Mouse (Mus musculus) lung, postnatal 0 days (tissue): ENCODE measurements around the gene Nav1. TPM values are rescaled to one million over a fixed set of nuclear protein-coding genes. Genes with fewer than 3 reads are reported as not detected.
A peak's percentile ranks its signal among the peaks of the same experiment; 100 is the strongest.

ENCODE experiments used
- ATAC-seq: fragments of 200-750 bp; cut with Nextera tagmentation; 2 replicates; pipeline ENCODE4 v1.8.0; 2017; ENCODE audit warnings: moderate library complexity
- DNase-seq: peaks from one replicate; pipeline ENCODE4 v3.0.0-alpha.2; 2016; ENCODE audit warnings: low spot score
- H3K27ac ChIP-seq: fragments of 300-500 bp; sonication (generic); 2 replicates; pipeline ENCODE4 v1.5.1; 2014; ENCODE audit warnings: antibody characterized with exemption, mild to moderate bottlenecking, low read length, mixed read lengths
- H3K27me3 ChIP-seq: fragments of 300-500 bp; sonication (generic); replicated peaks from 2 replicates; pipeline ENCODE4 v1.6.1; 2014; ENCODE audit warnings: low read length, mixed read lengths; ENCODE audit not compliant: insufficient read depth
- H3K36me3 ChIP-seq: fragments of 300-500 bp; sonication (generic); 2 replicates; pipeline ENCODE4 v1.6.1; 2014; ENCODE audit warnings: low read length, mixed read lengths; ENCODE audit not compliant: insufficient read depth
- H3K4me1 ChIP-seq: fragments of 300-500 bp; sonication (generic); 2 replicates; pipeline ENCODE4 v1.6.1; 2014; ENCODE audit warnings: antibody characterized with exemption, low read depth, low read length, mixed read lengths; ENCODE audit not compliant: insufficient read depth
- H3K4me2 ChIP-seq: fragments of 300-500 bp; sonication (generic); replicated peaks from 2 replicates; pipeline ENCODE4 v1.6.1; 2014; ENCODE audit warnings: low read depth, mild to moderate bottlenecking, low read length, moderate library complexity, mixed read lengths
- H3K4me3 ChIP-seq: fragments of 300-500 bp; sonication (generic); 2 replicates; pipeline ENCODE4 v1.5.1; 2014; ENCODE audit warnings: low read depth, low read length
- H3K9ac ChIP-seq: fragments of 300-500 bp; sonication (generic); replicated peaks from 2 replicates; pipeline ENCODE4 v1.6.1; 2014; ENCODE audit warnings: low read depth, mild to moderate bottlenecking
- H3K9me3 ChIP-seq: fragments of 300-500 bp; sonication (generic); 2 replicates; pipeline ENCODE4 v1.6.1; 2016; ENCODE audit warnings: low read length, mixed read lengths
- CTCF ChIP-seq: IDR thresholded peaks from 2 replicates; pipeline ENCODE4 v1.5.1; 2016; ENCODE audit warnings: antibody characterized with exemption, mild to moderate bottlenecking
- EP300 ChIP-seq: IDR thresholded peaks from 2 replicates; pipeline ENCODE4 v1.6.1; 2016; ENCODE audit warnings: antibody characterized with exemption, mild to moderate bottlenecking, control low read depth
- WGBS: fragments of 180-500 bp; shearing (Covaris S2); extraction: QIAGEN DNeasy Blood & Tissue Kit; methylation state at CpG from one replicate; pipeline ENCODE4 v1.1.7; 2014; 5-methylcytosine and 5-hydroxymethylcytosine counted together
- polyA plus RNA-seq: library from polyadenylated mRNA; unstranded; fragments of >200 nt; fragmentation: Nextera tagmentation; extraction: Ambion mirVana; gene quantifications from 2 replicates; pipeline ENCODE4 v1.2.1, GENCODE M21; 2015

The Nav1 gene
- polyA plus RNA-seq, 1 experiment from 2014 or later = 5.7 TPM

DNA sequence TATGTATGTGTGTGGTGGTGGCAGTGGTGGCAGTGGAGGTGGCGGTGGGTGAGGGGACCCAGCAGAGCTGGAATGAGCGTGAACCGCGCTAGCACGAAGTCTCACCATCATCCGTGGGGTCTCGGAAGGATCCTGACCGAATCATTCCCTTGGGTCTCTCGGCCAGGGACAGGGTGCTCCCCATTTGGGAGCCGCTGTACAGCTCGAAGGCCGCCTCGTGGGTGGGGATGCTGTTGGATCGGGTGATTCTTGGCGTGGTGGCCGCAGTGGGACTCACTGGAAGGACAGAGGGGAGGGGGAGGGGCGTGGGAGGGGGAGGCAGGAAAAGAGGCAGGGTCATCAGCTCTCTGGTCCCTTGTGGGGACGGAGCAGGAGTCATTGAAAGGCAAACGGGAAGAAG lies 141.4 kb downstream of the Nav1 start:
- Histone ChIP-seq H3K4me3 (no peak overlapping the region), H3K4me1 (peaks cover 4% of the 10 kb centered on the region; the same call in 1 of the 2 replicates), H3K4me2 (no peak overlapping the region), H3K9me3 (no peaks in the 10 kb centered on the region), H3K9ac (no peak overlapping the region), H3K36me3 (no peaks in the 10 kb centered on the region), H3K27ac (no peak overlapping the region), H3K27me3 (no peaks in the 10 kb centered on the region)
- DNase-seq (no peak), ATAC-seq (no peak)
- TF ChIP-seq CTCF (no peak), EP300 (no peak)
- WGBS = 92% methylated on average over 18 of the region's 19 CpGs

DNA sequence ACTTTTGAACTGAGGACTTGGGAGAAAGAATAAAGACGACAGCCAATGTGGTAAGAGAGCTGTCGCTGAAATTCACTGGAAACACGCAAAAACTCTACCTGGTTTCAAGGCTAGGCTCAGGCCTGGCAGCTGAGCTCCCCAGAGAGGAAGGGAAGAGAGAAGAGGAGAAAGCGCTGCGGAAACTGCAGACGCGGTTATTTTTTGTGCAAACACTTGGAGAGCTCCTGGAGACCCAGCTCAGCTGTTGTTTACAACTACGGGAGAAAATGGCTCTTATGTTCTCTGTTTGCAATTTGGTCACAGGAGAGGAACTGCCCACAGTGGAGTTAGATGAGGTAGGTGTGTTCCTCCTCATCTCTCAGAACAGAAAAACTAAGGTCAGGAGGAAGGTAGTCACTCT lies 144.4 kb downstream of the Nav1 start:
- Histone ChIP-seq H3K9me3 (no peaks in the 10 kb centered on the region), H3K4me1 (peaks cover 4% of the 10 kb centered on the region; the same call in 1 of the 2 replicates), H3K9ac (no peak overlapping the region), H3K27me3 (no peaks in the 10 kb centered on the region), H3K4me3 (no peak overlapping the region), H3K4me2 (no peak overlapping the region), H3K27ac (no peak overlapping the region), H3K36me3 (no peaks in the 10 kb centered on the region)
- TF ChIP-seq EP300 (no peak), CTCF (no peak)
- no peak for ATAC-seq
- no peak for DNase-seq
- 29% methylated on average over 8 of the region's 8 CpGs for WGBS

DNA sequence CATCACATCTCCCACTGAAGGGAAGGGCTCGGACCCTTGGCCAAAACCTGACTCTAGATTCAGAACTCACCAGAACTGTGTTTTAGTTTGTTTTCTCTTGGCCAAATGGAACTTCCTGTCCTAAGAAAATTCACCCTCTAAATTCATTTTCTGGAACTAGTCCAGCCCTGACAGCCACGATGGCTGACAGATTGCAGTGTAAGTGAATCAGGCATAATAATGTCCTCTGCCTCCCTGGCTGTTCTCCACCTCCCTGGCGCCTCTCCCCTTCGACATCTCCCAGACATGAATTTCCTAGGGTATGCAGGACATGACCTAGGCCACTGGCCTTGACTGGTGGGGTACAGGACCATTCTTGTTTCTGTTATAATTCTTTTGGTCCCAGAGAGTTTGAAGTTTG lies 144.8 kb downstream of the Nav1 start:
- DNase-seq (peak; percentile 60), ATAC-seq (peak; percentile 25; the same call in 1 of the 2 replicates)
- 47% methylated on average over 4 of the region's 4 CpGs for WGBS
- Histone ChIP-seq H3K4me3 (no peak overlapping the region), H3K27ac (0 out of 2 replicates have a peak overlapping the region, but pooled peaks have one; percentile 14), H3K4me1 (peaks cover 4% of the 10 kb centered on the region; the same call in 1 of the 2 replicates), H3K9me3 (no peaks in the 10 kb centered on the region), H3K4me2 (no peak overlapping the region), H3K36me3 (no peaks in the 10 kb centered on the region), H3K9ac (no peak overlapping the region), H3K27me3 (no peaks in the 10 kb centered on the region)
- no peak for TF ChIP-seq CTCF
- TF ChIP-seq EP300 = no peak

DNA sequence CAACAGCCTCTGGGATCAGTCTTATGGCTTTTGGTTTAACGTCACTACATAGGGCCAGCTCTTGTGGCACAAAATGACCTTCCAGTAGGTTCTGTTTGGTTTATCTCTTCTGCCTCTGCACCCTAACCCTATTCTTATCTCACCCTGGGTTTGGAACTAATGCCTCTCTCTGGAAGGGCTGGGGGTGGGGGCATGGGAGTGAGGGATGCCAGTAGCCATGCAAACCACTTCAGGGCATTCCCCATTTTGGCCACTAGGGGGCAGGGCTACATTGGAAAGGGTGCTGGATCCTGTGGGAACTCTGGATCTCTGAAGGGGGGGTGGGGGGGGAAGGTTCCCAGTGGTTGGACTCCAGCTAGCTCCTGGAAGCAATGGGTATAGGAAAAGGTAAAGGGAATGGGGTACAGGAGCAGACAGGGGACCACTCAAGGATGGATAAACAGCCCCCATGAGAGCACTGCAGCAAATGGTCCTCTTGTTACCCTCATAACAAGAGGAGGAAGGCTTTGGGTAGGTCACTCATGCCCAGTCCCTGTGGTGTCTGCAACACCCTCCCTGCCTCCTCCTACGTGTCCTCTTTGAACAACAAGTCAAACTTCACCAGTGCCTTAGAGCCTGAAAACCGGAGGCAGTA lies 145.9 kb downstream of the Nav1 start:
- no peaks in the 10 kb centered on the region for H3K36me3 ChIP-seq
- ATAC-seq (peak; percentile 64), DNase-seq (peak; percentile 62)
- H3K4me1 ChIP-seq = peaks cover 4% of the 10 kb centered on the region; the same call in 1 of the 2 replicates
- H3K4me2 ChIP-seq = no peak overlapping the region
- H3K4me3 ChIP-seq = no peak overlapping the region
- no peak overlapping the region for H3K9ac ChIP-seq
- TF ChIP-seq EP300 = no peak
- TF ChIP-seq CTCF = peak; percentile 85
- H3K9me3 ChIP-seq = no peaks in the 10 kb centered on the region
- no peak overlapping the region for H3K27ac ChIP-seq
- WGBS = 90% methylated on average over 3 of the region's 3 CpGs
- H3K27me3 ChIP-seq = no peaks in the 10 kb centered on the region

DNA sequence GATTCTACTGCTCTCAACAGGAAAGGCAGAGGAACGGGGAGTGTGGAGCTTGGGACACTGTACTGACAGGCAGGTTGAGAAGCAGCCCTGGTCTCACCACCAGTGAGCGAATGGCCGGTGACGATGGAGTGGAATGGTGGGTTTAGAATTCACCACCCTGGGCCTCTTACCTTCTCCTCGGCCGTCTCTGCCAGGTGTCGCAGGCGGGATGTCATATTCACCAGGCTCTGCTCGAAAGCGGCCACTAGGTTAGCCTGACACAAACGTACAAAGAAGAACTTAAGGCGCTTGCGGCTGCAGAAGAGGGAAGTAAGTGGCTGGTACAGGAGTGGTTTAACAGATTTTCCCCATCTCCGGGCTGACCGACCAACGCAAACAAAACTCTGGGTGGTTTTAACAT lies 146.6 kb downstream of the Nav1 start:
- H3K27ac ChIP-seq = no peak overlapping the region

DNA sequence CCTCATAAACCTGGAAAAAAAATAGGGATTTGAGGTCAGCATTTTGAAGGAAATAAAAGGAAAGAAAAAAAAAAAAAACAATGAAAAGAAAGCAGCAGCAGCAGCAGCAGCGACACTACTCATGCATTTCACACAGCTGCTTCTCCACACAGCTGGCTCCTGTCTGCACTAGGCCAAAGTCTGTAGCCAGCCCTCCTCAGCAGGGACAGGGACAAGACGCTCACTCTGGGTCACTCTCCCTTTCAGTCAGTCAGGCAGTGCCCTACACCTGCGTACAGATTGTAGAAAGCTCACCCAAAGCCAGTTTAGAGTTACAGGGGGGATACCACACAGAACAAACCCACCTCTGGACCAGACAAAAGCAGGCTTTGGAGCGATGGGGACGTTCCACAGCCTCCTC lies 149.2 kb downstream of the Nav1 start:
- TF ChIP-seq CTCF = no peak
- no peak for TF ChIP-seq EP300
- Histone ChIP-seq H3K9ac (no peak overlapping the region), H3K27ac (no peak overlapping the region), H3K27me3 (no peaks in the 10 kb centered on the region), H3K4me3 (no peak overlapping the region), H3K4me1 (no peaks in the 10 kb centered on the region; the same call in 1 of the 2 replicates), H3K9me3 (no peaks in the 10 kb centered on the region), H3K36me3 (0 out of 2 replicates have a peak, but pooled peaks cover 3% of the 10 kb centered on the region), H3K4me2 (no peak overlapping the region)
- WGBS = 91% methylated on average over 5 of the region's 5 CpGs
- ATAC-seq (no peak), DNase-seq (no peak)

More for the DNA sequence above, 146.6 kb downstream of the Nav1 start:
- no peak overlapping the region for H3K4me3 ChIP-seq
- H3K4me2 ChIP-seq = no peak overlapping the region
- TF ChIP-seq EP300 (no peak), CTCF (no peak)
- no peaks in the 10 kb centered on the region for H3K27me3 ChIP-seq
- no peaks in the 10 kb centered on the region for H3K36me3 ChIP-seq
- no peak overlapping the region for H3K9ac ChIP-seq
- peaks cover 4% of the 10 kb centered on the region; the same call in 1 of the 2 replicates for H3K4me1 ChIP-seq
- H3K9me3 ChIP-seq = no peaks in the 10 kb centered on the region
- ATAC-seq (no peak), DNase-seq (no peak)
- WGBS = 89% methylated on average over 16 of the region's 16 CpGs

DNA sequence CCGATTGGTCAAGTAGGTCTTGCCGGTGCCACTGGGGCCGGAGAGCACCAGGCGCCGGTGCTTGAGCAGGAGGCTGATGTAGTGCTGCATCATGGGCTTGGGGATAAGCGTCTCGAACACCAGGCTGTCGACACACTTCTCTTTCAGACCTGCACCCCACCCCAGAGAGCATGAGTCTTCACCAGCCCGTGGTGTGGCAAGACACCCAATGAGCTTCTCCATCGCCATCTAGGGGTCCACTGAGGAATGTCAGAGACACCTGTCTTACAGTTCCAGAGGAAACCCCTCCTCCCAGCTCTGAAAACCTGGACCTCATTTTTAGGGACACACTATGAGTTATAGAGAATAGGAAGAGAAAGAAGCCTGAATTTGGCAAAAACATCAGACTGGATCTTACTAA lies 154.8 kb downstream of the Nav1 start:
- H3K4me3 ChIP-seq = no peak overlapping the region
- H3K36me3 ChIP-seq = peaks cover 8% of the 10 kb centered on the region; the same call in 1 of the 2 replicates
- no peak overlapping the region for H3K27ac ChIP-seq
- H3K4me1 ChIP-seq = no peaks in the 10 kb centered on the region
- H3K4me2 ChIP-seq = no peak overlapping the region
- TF ChIP-seq EP300 (no peak), CTCF (peak; percentile 47)
- ATAC-seq (no peak), DNase-seq (peak; percentile 31)
- no peaks in the 10 kb centered on the region for H3K9me3 ChIP-seq
- H3K9ac ChIP-seq = no peak overlapping the region
- no peaks in the 10 kb centered on the region for H3K27me3 ChIP-seq
- 71% methylated on average over 10 of the region's 10 CpGs for WGBS
